Mouse (Mus musculus): Measurements from ENCODE around the gene Cd1d1.

Gene Cd1d1

GRCm38 (mm10) chr3:86961395-86961669 is 37.9 kb downstream of the Cd1d1 start:
- no peak for DNase-seq (ENCODE audit: low spot score)

GRCm38 (mm10) chr3:86960656-86961394 is 38.4 kb downstream of the Cd1d1 start:
- no peak for DNase-seq (ENCODE audit: low spot score)

DNA sequence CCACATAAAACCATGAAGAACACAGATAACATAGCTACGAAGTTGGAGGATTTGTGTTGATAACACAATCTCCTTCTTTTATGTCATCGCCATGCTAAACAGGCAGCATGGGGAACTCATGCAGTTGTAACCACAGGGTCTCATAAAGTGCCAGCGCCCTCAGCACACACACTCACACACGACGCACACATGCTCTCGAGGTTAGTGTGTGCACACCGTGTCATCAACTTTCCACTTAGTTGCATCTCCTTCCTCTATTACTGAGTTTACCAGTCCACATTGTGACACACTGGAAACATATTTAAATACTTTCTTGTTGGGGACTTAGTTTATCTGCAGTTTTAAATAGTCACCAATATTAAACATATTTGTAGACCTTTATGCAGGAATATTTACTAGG is 40.2 kb downstream of the Cd1d1 start:
- DNase-seq (ENCODE audit: low spot score) = no peak

DNA sequence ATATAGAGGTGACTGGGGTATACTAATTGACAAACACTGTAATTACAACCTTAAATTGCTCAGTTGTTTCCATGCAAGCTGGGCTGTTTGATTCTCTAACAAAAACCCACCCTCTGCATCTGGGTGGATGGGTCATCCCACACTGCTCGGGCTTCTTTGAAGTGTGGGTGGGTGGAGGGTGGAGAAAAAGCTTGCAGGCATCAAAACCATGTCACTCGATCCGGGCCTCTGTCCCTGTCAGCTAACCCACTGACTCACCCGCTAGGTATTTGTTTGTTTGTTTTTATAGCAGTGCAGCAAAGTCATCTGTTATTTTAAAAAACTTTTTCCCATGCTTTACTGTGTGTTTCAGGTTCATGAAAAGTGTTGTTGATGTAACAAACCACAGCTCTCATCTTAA is 43.9 kb downstream of the Cd1d1 start:
- no peak for DNase-seq (ENCODE audit: low spot score)

DNA sequence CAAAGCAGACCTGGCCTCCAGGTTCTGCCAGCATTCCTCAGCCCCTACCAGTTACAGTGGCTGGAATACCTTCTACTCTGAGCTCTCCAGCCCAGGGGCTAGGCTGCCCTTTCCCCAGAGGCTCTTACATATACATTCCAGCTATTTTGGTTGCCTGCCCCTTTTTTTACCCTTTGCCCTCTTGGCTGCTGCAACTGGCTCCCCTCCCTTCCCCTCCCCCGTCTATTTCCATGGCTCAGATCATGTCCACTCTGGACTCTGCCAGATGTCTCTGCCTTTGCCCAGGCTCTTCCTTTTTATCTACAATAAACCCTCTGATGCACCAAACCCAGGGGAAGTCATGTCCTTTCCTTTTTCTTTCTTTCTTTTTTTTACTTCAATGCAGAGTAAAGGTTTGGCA is 44.7 kb downstream of the Cd1d1 start:
- DNase-seq (ENCODE audit: low spot score) = no peak

DNA sequence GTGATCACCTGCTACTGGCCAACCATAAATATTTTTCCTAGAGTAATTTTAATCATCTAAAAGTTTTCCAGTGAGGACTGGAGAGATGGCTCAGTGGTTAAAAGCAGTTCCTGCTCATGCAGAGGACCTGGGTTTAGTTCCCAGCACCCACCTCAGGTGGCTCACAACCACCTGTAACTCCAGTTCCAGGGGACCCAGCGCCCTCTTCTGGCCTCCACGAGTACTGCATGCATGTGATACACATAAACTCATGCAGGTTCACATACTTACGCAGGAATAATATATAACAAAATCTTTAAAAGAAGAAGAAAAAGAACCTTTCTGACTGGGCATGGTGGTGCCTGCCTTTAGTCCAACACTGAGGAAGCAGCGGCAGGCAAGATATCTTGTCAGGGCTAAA is 45.4 kb downstream of the Cd1d1 start:
- no peak for DNase-seq (ENCODE audit: low spot score)

GRCm38 (mm10) chr3:86950652-86951051 is 48.6 kb downstream of the Cd1d1 start:
- DNase-seq (ENCODE audit: low spot score) = no peak
